Mouse (Mus musculus) spleen, adult 12 weeks (tissue): ENCODE results near the gene Vps52.
A peak's percentile ranks its signal among the peaks of the same experiment; 100 is the strongest.
"Not testable (repeated sequence)": the region's sequence is repeated elsewhere in the genome, so short reads cannot be mapped to it uniquely, and the experiment has no call there.

Experiments used
- DNase-seq: peaks from one replicate; pipeline ENCODE4 v3.0.0; 2022; ENCODE audit warnings: low spot score

Gene Vps52

DNA sequence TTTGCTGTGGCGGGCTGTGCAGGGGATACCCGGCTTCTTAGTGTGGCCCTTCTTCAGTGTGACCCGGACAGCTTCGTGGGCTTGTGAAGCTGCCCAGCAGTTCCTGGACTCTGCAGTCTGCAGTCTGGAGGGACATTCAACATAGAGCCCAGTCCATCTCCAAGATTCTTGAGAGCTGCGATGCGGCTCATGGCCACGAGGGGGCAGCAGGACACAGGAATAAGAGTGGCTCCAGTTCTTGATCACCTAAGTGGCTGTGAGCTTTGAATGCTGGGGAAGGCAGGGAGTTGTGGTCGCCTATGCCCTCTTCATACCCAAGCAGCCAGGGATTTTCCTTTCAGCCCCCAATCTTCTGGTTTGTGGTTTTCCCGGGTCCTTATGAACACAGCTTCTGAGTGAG, 12.9 kb downstream of the Vps52 start:
- peak; percentile 76 for DNase-seq

GRCm38 (mm10) chr17:33968927-33969326, 13.3 kb downstream of the Vps52 start:
- no peak for DNase-seq

DNA sequence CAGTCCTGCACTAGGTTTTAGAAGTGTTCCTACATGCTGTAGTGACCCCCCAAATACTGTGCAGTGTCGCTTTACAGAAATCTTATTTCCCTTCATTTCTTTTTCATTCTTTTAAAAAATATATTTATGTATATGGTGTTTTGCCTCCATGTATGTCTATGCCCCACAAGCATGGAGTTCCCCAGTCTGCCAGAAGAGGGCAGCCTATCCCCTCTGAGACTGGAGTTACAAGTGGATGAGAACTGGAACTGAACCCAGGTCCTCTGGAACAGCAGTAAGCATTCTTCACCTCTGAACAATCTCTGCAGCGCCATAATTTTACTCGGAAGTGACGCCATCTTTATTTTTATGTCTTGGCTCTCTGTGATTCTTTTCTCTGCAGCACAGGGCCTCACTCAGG, 13.8 kb downstream of the Vps52 start:
- DNase-seq, result peak; percentile 21

DNA sequence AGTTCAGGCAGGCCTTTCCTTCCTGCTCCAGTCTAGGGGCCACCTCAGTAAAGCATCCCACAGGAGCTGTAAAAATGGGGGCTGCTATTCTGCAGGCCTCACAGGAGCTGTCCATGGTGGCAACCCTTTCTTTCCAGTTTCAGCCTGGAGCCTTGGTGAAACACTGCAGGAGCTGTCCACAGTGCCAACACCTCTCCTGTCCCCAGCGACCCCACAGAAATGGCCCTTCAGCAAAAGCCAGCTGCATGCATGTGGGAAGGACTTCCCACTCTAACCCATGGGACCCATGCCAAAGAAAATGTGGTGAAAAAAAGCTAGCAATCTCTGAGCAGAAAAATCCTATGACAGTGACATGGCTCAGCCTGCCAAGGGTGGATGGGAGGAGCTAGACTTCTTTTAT, 17.1 kb downstream of the Vps52 start:
- no peak for DNase-seq

DNA sequence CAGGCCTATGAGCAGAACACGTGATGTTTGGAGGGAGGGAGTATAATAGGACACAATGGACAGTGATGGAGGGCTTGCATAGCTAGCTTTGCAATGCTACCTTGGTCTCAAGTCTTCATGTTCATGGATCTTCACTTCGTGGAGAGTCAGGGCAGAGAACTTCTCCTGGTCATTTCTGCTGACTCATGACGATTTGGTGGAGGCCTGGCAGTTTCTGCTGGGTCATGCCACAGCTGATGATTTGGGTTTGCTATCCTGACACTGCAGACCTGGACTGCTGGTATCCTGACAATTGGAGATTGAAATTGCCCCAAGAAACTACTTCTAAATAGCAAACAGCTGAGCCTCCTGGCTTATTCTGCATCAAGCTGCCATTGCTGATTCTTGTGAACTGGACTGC, 18.0 kb downstream of the Vps52 start:
- DNase-seq, result no peak

DNA sequence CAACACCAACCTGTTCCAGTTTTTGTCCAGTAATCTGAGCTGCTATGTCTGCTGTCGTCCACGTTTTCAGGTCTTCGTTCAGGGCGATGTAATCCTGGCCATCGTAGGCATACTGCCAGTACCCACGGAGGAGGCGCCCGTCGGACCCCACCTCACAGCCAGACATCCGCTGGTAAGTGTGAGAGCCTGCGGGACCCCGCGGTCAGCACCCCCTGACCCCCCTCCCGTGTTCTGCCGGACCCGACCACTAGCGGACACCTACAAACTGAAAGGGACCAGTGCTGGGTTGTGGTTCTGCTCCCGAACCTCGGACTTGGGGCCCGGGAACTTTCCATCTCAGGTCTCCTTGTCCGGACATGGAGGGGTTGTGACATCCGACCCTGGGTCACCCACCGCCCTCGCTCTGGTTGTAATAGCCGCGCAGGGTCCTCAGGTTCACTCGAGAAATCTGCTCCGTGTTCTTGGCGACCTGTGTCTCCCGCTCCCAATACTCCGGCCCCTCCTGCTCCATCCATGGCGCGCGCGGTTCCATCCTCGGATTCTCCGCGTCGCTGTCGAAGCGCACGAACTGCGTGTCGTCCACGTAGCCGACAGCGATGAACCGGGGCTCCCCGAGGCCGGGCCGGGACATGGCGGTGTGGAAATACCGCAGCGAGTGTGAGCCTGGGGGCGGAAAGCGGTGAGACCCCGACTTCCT, 22.4 kb downstream of the Vps52 start:
- peak; percentile 17 for DNase-seq

- DNase-seq, result peak; percentile 80
These were observed 23.0 kb downstream of the Vps52 start for GRCm38 (mm10) chr17:33978631-33979031.

DNA sequence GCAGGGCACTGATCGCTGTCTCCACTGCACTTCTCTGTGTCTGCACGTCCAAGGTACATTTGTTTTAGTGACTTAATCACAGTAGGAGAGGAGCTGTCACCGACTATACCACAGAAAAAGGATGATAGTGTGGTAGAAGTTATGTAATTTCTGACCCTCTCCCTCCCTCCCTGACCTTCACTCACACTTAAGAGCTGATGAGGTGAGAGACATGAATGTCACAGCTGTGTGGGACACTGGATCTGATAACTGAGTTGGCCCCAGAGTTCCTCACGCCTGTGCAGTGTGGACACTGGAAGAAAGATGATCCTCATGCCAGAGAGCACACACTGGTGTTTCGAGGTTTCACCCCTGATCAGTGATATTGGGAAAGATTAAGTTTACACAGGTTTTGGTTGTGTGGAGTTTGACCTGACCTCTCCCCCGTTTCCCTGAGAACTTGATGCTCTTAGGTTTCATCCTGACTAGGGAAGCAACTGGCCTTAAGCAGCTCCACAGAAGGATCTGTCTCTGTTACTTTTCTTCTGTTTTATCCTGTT, 24.0 kb downstream of the Vps52 start:
- no peak for DNase-seq

DNA sequence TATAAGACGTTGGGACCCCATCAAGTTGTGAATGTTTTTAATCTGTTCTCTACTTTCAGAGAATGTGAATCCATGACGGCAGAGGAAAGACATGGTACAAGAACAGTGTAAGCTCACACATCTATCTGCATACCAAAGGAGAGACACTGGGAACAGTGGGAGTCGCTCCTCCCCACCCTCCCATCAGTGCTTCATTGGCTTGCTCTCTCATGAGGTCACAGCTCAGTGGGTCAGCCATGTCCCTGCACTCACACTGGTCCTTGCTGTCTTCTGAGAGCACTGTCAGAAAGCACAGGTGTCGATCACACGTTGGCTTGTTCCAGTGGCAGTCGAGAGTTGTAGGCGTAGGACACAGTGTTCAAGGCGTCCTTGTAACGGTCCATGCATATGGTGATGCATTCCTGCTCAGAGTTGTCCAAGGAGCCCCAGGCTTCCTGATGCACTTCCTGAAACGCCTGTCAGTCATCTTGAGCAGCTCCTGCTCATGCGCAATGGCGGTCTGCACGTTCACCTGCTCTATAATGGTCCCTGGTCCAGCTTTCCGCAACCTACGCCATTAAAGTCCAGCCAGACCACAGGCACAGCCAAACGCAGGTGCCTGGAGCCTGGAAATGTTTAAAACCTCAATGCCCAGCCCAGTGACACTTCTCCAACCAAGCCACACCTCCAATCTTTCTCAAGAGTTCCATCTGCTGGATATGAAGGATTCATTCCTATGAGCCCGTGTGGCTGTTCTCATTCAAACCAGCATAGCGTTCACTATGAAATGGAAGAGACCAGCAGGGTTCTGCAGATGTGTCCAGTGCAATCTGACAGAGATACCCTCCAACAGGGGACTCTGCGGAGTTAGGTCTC, 24.8 kb downstream of the Vps52 start:
- no peak for DNase-seq

DNA sequence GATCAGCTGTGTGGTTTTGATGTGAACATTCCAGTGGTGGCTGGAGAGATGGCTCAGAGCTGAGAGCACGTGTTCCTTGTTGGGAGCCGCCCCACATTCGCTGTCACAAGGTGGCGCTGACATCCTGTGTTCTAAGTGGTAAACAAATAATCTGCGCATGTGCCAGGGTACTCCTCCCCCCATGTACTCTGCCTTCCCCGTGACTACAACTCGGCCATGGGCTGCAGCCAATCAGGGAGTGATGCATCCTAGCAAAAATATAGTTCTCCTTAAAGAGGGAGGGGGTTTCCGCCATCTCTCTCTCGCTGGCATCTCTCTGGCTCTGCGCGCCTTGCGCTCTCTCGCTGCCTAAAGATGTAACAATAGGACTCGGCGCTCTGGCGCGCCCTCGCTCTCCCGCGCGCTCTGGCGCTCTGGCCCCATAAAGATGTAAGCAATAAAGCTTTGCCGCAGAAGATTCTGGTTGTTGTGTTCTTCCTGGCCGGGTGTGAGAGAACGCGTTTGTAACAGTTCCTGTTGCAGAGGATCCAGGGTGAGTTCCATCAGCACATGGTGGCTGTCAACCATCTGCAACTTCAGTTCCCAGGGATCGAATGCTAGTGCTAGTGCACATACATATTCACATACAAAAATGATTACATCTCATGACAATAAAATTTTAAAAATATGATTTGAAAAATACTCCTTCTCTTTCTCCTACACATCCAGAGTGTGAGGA, 25.7 kb downstream of the Vps52 start:
- DNase-seq, result peak; percentile 85

GRCm38 (mm10) chr17:33982136-33982535, 26.5 kb downstream of the Vps52 start:
- DNase-seq, result peak; percentile 74

DNA sequence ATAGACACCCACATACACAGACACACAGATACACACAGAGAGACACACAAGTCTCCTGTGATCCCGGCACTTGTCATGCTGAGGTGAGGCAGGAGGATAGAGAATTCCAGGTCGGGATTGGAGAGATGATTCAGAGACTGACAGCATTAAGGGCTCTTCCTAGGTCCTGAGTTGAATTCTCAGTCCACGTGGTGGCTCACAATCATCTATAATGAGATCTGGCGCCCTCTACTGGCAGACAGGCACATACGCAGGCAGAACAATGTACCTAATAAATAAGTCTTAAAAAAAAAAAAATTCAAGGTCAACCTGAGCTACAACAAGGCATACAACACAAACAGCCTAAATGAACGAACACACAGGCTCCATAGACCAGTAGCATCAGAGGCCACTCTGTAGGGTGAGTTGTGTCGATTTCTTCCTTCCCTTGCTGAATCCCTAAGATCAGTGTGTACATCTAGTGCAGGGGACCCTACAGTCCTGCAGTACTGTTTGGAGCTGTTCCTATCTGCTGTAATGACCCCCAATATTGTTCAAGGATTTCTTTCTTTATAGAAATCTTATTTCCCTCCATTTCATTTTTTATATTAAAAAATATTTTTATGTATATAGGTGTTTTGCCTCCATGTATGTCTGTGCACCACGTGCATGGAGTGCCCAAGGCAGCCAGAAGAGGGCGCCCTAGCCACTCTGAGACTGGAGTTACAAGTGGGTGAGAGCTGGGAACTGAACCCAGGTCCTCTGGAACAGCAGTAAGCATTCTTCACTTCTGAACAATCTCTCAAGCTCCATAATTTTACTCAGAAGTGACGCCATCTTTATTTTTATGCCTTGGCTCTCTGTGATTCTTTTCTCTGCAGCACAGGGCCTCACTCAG, 36.4 kb downstream of the Vps52 start:
- DNase-seq, result peak; percentile 46

DNA sequence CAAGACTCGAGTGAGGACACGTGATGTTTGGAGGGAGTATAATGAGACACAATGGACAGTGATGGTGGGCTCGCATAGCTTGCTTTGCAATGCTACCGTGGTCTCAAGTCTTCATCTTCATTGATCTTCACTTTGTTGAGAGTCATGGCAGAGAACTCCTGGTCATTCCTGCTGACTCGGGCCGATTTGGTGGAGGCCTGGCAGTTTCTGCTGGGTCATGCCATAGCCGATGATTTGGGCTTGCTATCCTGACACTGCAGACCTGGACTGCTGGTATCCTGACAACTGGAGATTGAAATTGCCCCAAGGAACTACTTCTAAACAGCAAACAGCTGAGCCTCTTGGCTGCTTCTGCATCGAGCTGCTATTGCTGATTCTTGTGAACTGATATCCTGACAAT, 39.3 kb downstream of the Vps52 start:
- DNase-seq, result no peak

DNA sequence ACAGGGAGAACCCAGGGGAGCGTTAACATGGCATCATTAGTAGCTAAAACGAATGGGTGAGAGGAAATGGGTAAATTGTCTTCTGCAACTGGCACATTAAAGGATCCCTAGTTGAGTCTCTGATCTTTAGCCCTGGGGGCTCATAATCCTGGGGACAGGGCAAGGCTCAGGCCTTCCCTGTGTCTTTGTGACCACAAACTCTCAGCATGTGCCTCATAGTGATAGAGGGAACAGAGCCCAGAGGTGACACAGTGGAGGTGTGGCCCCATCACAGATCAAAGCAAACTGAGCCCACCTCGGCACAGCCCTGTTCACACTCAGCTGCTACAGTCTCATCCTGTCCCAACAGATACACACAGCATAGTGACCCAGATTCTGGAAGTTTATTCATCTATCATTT, 40.0 kb downstream of the Vps52 start:
- DNase-seq, result no peak

DNA sequence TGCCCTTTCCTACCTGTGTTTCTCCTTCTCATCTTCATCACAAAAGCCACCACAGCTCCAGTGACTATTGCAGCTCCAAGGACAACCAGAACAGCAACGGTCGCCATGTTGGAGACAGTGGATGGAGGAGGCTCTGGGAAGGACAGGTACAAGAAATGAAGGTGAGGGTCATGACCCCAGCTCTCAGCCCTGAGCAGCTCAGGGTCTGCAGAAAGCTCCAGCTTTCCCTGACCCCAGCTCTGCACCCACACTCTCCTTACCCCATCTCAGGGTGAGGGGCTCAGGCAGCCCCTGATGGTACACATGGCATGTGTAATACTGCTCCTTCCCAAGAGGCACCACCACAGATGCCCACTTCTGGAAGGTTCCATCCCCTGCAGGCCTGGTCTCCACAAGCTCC, 41.4 kb downstream of the Vps52 start:
- not testable (repeated sequence) for DNase-seq

GRCm38 (mm10) chr17:33998697-33999096, 43.1 kb downstream of the Vps52 start:
- DNase-seq, result peak; percentile 31

- peak; percentile 35 for DNase-seq
These were observed 43.9 kb downstream of the Vps52 start for GRCm38 (mm10) chr17:33999341-34000149.

DNA sequence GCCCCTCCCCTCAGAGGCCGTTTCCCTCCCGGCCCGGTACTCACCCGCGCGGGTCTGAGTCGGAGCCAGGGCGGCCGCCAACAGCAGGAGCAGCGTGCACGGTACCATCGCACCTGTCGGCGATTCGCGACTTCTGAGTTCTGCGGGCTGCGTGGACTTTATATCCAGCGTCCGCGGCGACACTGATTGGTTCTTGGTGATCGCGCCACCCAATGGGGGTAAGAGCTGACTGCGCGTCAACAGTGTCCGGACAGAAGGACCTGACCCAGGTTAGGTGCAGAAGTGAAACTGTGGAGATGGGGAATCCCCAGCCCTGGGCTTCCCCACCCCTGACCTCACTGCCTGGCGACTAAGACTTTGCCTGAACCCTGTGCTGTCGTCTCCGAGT, 44.5 kb downstream of the Vps52 start, which contains the start of gene H2-K1:
H2-K1 (minus strand) TSS at position 198 of the 388 bp plus-strand sequence.
- peak; percentile 86 for DNase-seq

DNA sequence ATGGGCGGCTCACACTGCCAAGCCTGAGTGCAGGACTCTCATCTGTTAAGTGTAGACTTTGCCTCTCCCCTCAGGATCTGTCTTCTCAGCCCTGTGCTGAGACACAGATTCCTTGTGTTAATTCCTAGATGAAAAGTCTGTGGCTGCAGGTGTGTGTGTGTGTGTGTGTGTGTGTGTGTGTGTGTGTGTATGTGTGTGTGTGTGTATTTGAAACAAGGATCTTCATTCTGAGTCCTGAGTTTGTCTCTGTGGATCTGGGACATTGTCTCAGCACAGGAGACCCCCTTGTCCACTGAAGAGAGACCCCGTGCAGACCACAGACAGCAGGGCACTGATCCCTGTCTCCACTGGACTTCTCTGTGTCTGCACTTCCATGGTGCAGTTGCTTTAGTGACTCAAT, 45.2 kb downstream of the Vps52 start:
- DNase-seq, result not testable (repeated sequence)

- DNase-seq, result peak; percentile 54
These were observed 47.8 kb downstream of the Vps52 start for GRCm38 (mm10) chr17:34003426-34003825.

DNA sequence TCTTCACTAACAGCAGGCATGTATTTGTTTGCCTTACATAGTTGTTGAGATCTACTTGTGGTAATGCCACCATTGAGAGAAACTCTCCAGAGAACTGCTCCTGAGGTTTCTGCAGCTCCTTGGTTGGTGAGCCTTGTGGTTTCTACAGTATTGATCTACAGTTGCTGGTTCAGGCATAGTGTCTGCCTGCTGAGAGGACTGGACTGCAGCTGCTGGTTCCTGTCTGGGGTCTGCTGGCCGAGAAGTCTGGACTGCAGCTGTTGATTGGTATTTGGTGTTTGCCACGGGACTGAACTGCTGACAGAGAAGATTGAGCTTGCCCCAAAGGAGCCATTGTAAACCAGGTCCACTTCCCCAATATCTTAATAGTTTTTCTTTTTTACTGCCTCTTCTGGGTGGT, 51.0 kb downstream of the Vps52 start:
- no peak for DNase-seq
